17 mouse cellular contexts compared by ENCODE assay signal in the genomic region with DNA sequence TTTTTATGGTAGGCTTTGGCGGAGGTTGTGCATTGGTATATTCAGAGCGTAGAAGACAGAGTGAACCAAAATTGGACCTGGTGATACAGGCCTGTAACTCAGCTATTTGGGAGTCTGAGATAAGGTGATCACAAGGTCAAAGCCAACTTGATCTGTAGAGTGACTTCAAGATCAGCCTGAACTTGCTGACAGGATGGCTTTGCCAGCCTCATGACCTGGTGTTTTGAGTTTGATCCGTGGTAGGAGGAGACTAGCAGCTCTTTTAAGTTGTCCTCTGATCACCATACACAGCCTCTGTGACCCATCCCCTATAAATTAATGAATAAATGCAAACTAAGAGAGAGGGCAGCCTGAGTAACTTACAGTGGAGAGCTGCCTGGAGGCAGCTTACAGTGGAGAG. TPM values are rescaled to one million over a fixed set of nuclear protein-coding genes. Genes with fewer than 3 reads are reported as not detected.
A peak's percentile ranks its signal among the peaks of the same experiment; 100 is the strongest.
DNase-seq lines count a peak whose midpoint lies in the region; ATAC-seq lines count a peak whose summit lies in the region.
"Had no signal": no experiment of that assay in that cellular context is flagged by ENCODE, and none has a peak within 500 bp of the region (broad histone marks: within the 10 kb centered on the region; RNA-seq: fewer than 3 reads in every experiment).

No protein-coding gene starts in this region.

- ATAC-seq in megakaryocyte-erythroid progenitor cell, adult 5-6 weeks (replicated peaks; ENCODE audit: low FRiP score, low TSS enrichment, poor library complexity, severe bottlenecking), result peak; percentile 38
- ATAC-seq: CD4-positive, CD25-positive, alpha-beta regulatory T cell, adult 4 months; forebrain, embryonic 13.5 days had no signal

- peak; percentile 42 for DNase-seq in spleen, adult 12 weeks (ENCODE audit: low spot score)
- no peak for DNase-seq in spleen, adult 18-20 months
- peak; percentile 62 for DNase-seq in heart, adult 8-10 months (ENCODE audit: low spot score)
- DNase-seq in induced T-regulatory cell, adult 2 months (ENCODE audit: low read depth), result peak; percentile 29
- DNase-seq in adrenal gland, adult 2 months, result no peak
- no peak for DNase-seq in retina, embryonic 14.5 days (ENCODE audit: low spot score)
- DNase-seq in embryo, embryonic 9.5 days (ENCODE audit: extremely low spot score), result no peak
- DNase-seq: adrenal gland, postnatal 25 days; cerebellum, adult 18-20 months; gastrocnemius, postnatal 10 days; kidney, postnatal 14 days; lung, adult 2 months; retina, postnatal 1 day; thymus, postnatal 4 days had no signal

RNA-seq across cellular contexts. Expression of a gene that starts 3.8 kb away (rescaled TPM):
- 10 to 100 TPM; 73.3 to 89.1 (median 83.0) TPM for total RNA-seq in heart, adult 8-10 months (2022)
- 54.0 and 62.3 TPM in 2 replicates for total RNA-seq in megakaryocyte-erythroid progenitor cell, adult 5-6 weeks (2014; fragmentation: Nextera tagmentation)
- total RNA-seq in megakaryocyte-erythroid progenitor cell, adult 5-6 weeks (2017), result 68.9 and 148 TPM in 2 replicates
- 10 to 100 TPM; 24.8 to 24.9 TPM for total RNA-seq in adrenal gland, adult 2 months (2021)
- polyA plus RNA-seq in adrenal gland, adult 2 months (2012; rRNA removed), result 1.2 and 1.6 TPM in 2 replicates

Comparison
In these comparisons a context has a peak if more than half of its experiments do, and no peak if none do; other contexts are left out.
1. DNase-seq: peak in spleen, adult 12 weeks (single experiment), heart, adult 8-10 months (single experiment) and induced T-regulatory cell, adult 2 months (single experiment); none in spleen, adult 18-20 months (0 of 2), adrenal gland, adult 2 months (single experiment), retina, embryonic 14.5 days (single experiment) and embryo, embryonic 9.5 days (single experiment).